Mouse (Mus musculus): ENCODE measurements at regions not wholly inside any gene's neighbourhood (a gene's known extent, or its start where the extent isn't known, plus 50 kb on each side); places are given as distances from the start of the nearest gene placed in this dataset.

DNA sequence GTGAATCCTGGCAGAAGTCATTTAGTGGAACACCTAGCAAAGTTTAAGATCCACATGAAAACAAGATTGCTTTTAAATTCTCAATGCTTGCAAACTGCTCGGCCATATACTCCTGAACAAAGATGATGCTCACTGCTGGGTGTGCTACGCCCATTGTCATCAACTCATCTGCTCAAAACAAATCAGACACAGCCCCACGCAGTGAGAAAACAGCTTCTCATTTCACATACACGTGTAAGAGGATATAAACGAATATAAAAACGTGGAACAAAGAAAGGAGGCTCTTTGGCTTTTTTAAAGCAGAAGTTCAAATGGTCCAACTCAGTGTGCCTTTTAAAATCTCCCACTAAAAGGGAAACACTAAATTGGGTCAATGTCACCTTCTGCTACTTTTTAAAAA lies 151.5 kb upstream of the Aco1 start:
- TF ChIP-seq CTCF (conservative IDR thresholded peaks at IDR 0.05; ENCODE audit: low read length) (no peak), NANOG (IDR thresholded peaks at IDR 0.05; ENCODE audit: borderline replicate concordance, low read length) (no peak)

Measured in E14TG2a.4 (cell line).